Mouse (Mus musculus): ENCODE data around the gene Gm867.

DNA sequence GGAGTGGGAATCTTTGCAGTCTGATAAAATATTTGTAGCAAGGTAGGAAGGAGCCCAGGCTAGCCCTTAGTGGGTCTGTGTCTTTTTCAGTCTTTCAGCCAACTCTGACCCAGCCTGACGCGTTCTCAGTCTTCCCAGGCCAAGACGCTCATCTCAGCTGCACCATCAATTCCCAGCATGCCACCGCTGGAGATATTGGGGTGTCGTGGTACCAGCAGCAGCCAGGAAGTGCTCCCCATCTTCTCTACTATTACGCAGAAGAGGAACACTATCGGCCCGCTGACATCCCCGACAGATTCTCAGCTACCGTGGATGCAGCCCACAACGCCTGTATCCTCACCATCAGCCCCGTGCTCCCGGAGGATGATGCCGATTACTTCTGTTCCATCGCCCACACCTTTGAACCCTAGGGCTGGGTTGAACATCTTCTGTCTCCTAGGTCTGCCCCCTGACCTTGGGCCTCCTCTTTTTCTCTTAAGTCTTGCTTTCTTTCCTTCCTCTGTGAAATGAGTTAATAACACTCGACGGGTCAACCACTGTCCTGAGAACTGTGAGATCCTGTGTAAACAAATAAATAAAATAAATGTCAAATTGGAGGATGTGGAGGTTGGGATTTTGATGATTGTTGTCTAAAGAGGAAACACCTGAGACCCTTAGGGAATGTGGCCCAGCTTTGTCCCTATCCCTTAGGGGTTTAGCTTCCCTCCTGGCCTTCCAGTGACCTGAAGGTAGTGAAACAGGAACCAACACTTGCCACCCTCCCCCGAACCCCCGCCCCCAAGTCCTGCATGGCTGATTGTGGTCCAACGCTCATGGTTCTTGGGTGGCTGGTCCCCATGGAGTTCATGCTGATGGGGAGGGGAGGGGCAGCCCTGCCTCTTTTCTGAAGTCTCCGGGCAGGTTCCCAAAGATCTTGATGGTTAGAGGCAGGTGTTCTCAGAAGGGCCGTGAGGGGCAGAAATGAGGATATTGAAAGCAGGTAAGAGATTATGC is 8.9 kb upstream of the Gm867 start:
- TF ChIP-seq CTCF (IDR thresholded peaks at IDR 0.05; ENCODE audit: extremely low read depth, insufficient read depth, insufficient read length, insufficient replicate concordance) (no peak), POLR2A (IDR thresholded peaks at IDR 0.05; ENCODE audit: low read depth, low read length) (no peak)
